Mouse (Mus musculus) thymus, adult 2 months (tissue): ENCODE measurements at regions not wholly inside any gene's neighbourhood (a gene's known extent, or its start where the extent isn't known, plus 50 kb on each side); places are given as distances from the start of the nearest gene placed in this dataset.

Experiments used
- CTCF ChIP-seq: fragments of 200-500 bp; IDR thresholded peaks from 2 replicates; pipeline ENCODE4 v1.5.1; 2012; ENCODE audit warnings: mild to moderate bottlenecking, control low read depth, low read length, moderate library complexity, borderline replicate concordance; ENCODE audit not compliant: control insufficient read depth, poor library complexity, insufficient read depth; ENCODE audit errors: extremely low read depth
- POLR2A ChIP-seq: fragments of 200-500 bp; IDR thresholded peaks from 2 replicates; pipeline ENCODE4 v1.6.1; 2012; ENCODE audit warnings: mild to moderate bottlenecking, low read length, control low read depth, moderate library complexity; ENCODE audit not compliant: control insufficient read depth, poor library complexity, insufficient read depth; ENCODE audit errors: extremely low read depth

DNA sequence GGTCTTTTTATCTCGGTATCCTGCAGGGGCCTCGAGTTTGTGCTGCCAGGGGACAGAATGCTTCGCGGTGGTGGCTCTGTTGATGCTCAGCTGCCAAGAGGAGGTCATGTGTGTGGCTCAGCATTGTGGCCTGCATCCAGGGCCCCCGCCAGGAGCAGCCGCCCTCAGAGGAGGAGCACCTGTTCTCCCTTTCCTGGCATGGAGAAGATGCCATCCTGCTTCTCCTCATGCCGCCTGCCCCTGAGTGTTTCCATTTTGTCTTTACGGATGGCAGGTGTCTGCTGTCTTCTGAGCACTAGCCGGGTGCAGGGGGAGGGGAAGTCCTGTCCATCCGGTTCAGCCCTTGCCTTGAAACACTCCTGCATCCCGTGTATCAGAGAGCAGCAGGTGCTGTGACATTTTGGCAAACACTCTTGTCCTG lies 208.6 kb upstream of the Btbd3 start:
- TF ChIP-seq CTCF (no peak), POLR2A (no peak)
